Mouse (Mus musculus) megakaryocyte, embryonic 14.5 days (primary cell): ENCODE results near the gene Hspbp1. TPM values are rescaled to one million over a fixed set of nuclear protein-coding genes. Genes with fewer than 3 reads are reported as not detected.
A peak's percentile ranks its signal among the peaks of the same experiment; 100 is the strongest.

Experiments used
- H3K27me3 ChIP-seq: replicated peaks from 2 replicates; pipeline ENCODE3; 2012; ENCODE audit warnings: inconsistent platforms
- H3K36me3 ChIP-seq: replicated peaks from 2 replicates; pipeline ENCODE3; 2012; ENCODE audit warnings: low read length, inconsistent platforms, mixed read lengths
- H3K4me1 ChIP-seq: 2 replicates; pipeline ENCODE4 v1.6.1; 2012; ENCODE audit warnings: inconsistent platforms
- H3K4me3 ChIP-seq: replicated peaks from 2 replicates; pipeline ENCODE3; 2012; ENCODE audit warnings: moderate library complexity, mild to moderate bottlenecking, inconsistent platforms
- H3K9me3 ChIP-seq: 2 replicates; pipeline ENCODE4 v1.6.1; 2012; ENCODE audit warnings: inconsistent platforms
- FLI1 ChIP-seq: IDR thresholded peaks from 2 replicates; pipeline ENCODE4 v1.6.1; 2012; ENCODE audit warnings: low read length, inconsistent platforms, mixed read lengths
- GATA1 ChIP-seq: IDR thresholded peaks from 3 replicates; pipeline ENCODE4 v1.6.1; 2012; ENCODE audit warnings: mixed read lengths, low read length, inconsistent platforms, borderline replicate concordance
- polyA plus RNA-seq: library from polyadenylated mRNA; stranded (reverse); fragments of >175 nt; gene quantifications from 2 replicates; pipeline ENCODE4 v1.2.3, GENCODE M21; 2012; ENCODE audit warnings: low replicate concordance; ENCODE audit not compliant: insufficient read depth

Gene Hspbp1
- polyA plus RNA-seq, 1 experiment: 71.8 TPM

DNA sequence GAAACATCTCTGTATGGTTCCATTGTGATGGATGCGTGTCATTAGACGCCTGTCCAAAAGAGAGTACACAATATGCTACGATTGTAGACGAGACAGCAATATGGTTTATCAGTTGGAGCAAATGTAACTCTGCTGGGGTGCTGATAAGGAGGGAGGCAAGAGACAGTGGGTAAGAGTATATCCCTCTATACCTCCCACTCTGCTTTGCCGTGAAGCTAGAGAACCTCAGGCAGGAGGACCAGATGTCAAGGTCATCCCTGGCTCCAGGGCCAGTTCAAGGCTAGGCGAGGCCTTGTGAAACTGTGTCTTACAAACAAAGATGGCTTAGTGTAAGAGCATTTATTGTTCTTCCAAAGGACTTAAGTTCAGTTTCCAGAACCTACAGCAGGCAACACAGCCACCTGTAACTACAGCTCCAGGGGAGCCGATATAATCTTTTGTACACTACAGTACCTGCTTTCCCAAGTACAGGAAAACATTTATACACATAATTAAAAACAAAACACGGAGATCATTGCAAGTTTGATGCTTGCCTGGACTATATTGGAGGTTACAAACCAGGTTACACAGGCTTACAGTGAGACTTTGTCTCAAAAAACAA lies 14.1 kb downstream of the Hspbp1 start:
- peaks cover 67% of the 10 kb centered on the region for H3K36me3 ChIP-seq
- H3K4me3 ChIP-seq: no peak overlapping the region
- TF ChIP-seq FLI1 (no peak), GATA1 (no peak)
- H3K27me3 ChIP-seq: no peaks in the 10 kb centered on the region
- peaks cover 25% of the 10 kb centered on the region for H3K4me1 ChIP-seq
- no peaks in the 10 kb centered on the region for H3K9me3 ChIP-seq

DNA sequence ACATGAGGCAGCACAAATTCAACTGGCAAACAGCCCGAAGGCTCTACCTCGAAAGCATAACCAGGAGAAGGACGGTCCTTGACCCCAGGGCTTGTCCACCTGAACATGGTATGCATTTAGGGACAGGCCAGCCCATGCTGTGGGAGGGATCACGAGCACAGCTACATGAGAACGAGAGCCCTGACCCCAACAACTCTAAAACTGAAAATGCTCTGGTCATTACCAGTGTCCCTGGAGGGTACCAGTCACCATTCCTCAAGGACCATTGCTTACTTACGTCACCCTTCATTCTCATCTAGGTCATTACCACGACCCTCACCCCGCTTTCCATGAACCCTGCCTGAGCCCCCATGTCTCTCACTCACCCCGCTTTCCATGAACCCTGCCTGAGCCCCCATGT lies 15.7 kb downstream of the Hspbp1 start:
- Histone ChIP-seq H3K4me3 (no peak overlapping the region), H3K9me3 (no peaks in the 10 kb centered on the region), H3K27me3 (no peaks in the 10 kb centered on the region), H3K4me1 (peaks cover 13% of the 10 kb centered on the region), H3K36me3 (peaks cover 64% of the 10 kb centered on the region)
- TF ChIP-seq GATA1: no peak
- no peak for TF ChIP-seq FLI1

DNA sequence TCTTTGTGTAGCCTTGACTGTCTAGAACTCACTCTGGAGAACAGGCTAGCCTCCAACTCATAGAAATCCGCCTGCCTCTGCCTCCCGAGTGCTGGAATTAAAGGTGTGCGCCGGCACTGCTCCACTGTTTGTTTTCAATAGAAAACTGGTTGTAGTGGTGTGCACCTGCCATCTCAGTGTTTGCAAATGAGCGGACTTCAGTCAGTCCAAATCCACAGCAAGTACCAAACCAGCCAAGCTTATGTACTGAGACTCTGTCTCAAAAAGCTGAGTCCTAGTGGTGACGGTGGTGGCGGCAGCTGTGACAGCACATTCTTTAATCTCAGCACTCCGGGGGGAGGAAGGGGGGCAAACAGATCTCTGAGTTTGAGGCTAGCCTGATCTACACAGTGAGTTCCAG lies 16.4 kb downstream of the Hspbp1 start:
- TF ChIP-seq FLI1 (no peak), GATA1 (no peak)
- no peaks in the 10 kb centered on the region for H3K27me3 ChIP-seq
- peaks cover 13% of the 10 kb centered on the region for H3K4me1 ChIP-seq
- no peaks in the 10 kb centered on the region for H3K9me3 ChIP-seq
- peaks cover 63% of the 10 kb centered on the region for H3K36me3 ChIP-seq
- no peak overlapping the region for H3K4me3 ChIP-seq

- Histone ChIP-seq H3K9me3 (no peaks in the 10 kb centered on the region), H3K4me3 (no peak overlapping the region), H3K4me1 (peaks cover 14% of the 10 kb centered on the region), H3K27me3 (no peaks in the 10 kb centered on the region), H3K36me3 (peaks cover 65% of the 10 kb centered on the region)
- no peak for TF ChIP-seq GATA1
- TF ChIP-seq FLI1: no peak
These were observed 18.0 kb downstream of the Hspbp1 start for GRCm38 (mm10) chr7:4666871-4667270.

DNA sequence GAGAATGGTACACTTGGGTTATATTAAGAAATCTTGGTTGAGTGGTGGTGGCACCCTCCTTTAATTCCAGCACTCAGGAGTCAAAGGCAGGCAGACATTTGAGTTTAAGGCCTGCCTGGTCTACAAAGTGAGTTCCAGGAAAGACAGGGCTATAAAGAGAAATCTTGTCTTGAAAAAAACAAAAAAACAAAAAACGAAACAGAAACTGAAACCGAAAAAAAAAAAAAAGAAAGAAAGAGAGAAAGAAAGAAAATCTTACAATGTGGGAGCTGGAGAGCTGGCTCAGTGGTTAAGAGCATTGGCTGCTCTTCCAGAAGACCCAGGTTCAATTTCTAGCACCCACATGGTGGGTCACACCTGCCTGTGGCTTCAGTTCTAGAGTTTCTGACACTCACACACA lies 21.1 kb downstream of the Hspbp1 start:
- H3K9me3 ChIP-seq: no peaks in the 10 kb centered on the region
- no peaks in the 10 kb centered on the region for H3K27me3 ChIP-seq
- H3K36me3 ChIP-seq: peaks cover 49% of the 10 kb centered on the region
- TF ChIP-seq FLI1 (no peak), GATA1 (no peak)
- H3K4me1 ChIP-seq: peaks cover 26% of the 10 kb centered on the region
- H3K4me3 ChIP-seq: no peak overlapping the region

DNA sequence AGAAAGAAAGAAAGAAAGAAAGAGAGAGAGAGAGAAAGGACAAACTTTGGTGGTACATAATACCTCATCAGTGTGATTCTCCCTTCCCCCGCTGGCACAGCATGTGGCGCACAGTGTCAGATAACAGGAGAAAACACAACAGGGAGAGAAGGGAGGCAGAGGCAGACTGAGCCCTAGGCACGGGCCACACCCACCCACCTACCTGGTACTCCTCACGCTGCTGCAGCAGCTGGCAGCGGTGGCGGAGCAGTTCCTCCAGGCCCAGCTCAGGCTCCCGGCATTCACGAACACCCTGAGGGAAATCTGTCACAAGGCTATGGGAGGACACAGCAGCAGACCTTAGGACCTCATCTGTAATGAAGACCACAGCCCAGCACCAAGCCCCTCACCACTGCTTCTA lies 21.7 kb downstream of the Hspbp1 start:
- TF ChIP-seq FLI1: no peak
- TF ChIP-seq GATA1: no peak
- peaks cover 26% of the 10 kb centered on the region for H3K4me1 ChIP-seq
- H3K4me3 ChIP-seq: no peak overlapping the region
- H3K9me3 ChIP-seq: no peaks in the 10 kb centered on the region
- peaks cover 45% of the 10 kb centered on the region for H3K36me3 ChIP-seq
- no peaks in the 10 kb centered on the region for H3K27me3 ChIP-seq

- Histone ChIP-seq H3K4me3 (peak overlapping the region; percentile 98), H3K27me3 (no peaks in the 10 kb centered on the region), H3K36me3 (peaks cover 45% of the 10 kb centered on the region), H3K4me1 (peaks cover 51% of the 10 kb centered on the region), H3K9me3 (no peaks in the 10 kb centered on the region)
- TF ChIP-seq GATA1 (no peak), FLI1 (no peak)
These were observed 24.9 kb downstream of the Hspbp1 start for GRCm38 (mm10) chr7:4659911-4660443.

DNA sequence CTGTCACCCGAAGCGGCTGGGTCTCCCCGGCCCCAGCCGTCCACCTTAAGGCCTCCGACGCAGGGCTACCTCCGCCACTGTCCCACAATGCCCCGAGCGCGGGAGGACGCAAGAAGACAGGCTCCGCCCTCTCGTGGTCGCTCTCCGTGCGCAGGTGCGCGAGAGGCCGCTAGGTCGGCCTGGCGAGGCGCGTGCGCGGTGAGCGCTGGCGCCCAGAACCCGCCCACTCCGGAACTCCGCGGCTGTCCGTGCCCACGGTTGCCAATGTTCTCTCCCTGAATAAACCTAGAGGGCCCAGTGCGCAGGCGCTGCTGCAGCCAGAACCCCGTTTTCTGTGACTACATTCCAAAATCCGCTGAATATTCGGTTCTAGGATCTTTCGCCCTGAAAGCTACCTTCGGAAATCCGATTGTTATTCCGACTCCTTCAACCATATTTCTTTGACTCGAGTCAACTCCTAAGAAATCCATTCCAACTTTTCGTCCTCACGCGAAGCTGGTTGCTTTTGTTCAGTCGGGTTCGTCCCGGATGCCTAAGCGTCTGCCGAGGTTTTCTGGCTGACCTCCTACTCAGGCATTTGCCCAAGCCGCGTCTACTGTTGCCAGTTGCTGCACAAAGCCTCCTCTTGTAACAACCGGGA lies 25.8 kb downstream of the Hspbp1 start, which contains the start of gene Ppp6r1:
Gene Ppp6r1, minus strand, starts transcription at position 108 of the 640 bp plus-strand sequence.
- Histone ChIP-seq H3K27me3 (no peaks in the 10 kb centered on the region), H3K9me3 (no peaks in the 10 kb centered on the region), H3K36me3 (peaks cover 46% of the 10 kb centered on the region), H3K4me1 (peaks cover 61% of the 10 kb centered on the region), H3K4me3 (peak within 1 kb of the TSS; percentile 98)
- no peak for TF ChIP-seq GATA1
- TF ChIP-seq FLI1: no peak

DNA sequence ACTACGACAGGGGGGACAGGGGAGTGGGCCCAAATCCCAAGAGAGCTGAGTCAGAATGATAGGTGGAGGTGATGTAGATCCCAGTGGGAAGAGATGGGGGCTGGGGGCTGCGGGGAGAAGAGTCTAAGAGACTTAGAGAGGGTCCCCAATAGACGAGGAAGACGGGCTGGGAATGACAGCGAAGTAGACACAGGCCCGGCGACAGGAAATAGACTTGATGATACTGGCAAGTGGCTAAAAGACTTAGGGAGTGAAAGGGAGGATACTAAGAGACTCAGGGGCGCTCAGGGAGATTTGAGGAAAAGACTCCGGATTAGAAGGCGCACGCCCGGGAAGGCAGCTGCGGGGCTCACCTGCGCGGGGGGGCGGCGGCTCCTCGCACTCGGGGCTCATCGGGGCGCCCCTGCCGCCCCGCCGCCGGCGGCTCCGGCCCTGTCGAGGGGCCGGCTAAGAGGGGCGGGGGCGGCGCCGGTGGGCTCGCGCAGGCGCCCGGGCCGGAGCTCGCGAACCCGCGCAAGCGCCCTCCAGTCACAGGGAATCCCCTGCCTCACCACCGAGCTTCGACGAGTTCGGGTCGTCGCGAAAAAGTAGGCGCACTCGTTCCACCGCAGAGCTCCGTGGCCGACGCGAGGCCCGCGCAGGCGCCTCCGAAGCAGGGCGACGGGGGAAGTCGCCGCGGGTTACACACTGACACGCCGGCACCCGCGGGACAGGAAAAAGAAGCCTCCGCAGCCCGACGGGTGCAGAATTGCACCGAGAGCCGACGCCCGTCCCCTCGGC lies 26.6 kb downstream of the Hspbp1 start:
- Histone ChIP-seq H3K27me3 (no peaks in the 10 kb centered on the region), H3K9me3 (no peaks in the 10 kb centered on the region), H3K36me3 (peaks cover 46% of the 10 kb centered on the region), H3K4me3 (peak overlapping the region; percentile 98), H3K4me1 (peaks cover 65% of the 10 kb centered on the region)
- TF ChIP-seq GATA1 (no peak), FLI1 (no peak)
